Mouse (Mus musculus) thymus, postnatal 14 days (tissue): ENCODE data around the gene Brpf3.
"Not testable (repeated sequence)": the region's sequence is repeated elsewhere in the genome, so short reads cannot be mapped to it uniquely, and the experiment has no call there.

Experiments used
- DNase-seq: peaks from one replicate; pipeline ENCODE4 v3.0.0; 2021

Gene Brpf3

DNA sequence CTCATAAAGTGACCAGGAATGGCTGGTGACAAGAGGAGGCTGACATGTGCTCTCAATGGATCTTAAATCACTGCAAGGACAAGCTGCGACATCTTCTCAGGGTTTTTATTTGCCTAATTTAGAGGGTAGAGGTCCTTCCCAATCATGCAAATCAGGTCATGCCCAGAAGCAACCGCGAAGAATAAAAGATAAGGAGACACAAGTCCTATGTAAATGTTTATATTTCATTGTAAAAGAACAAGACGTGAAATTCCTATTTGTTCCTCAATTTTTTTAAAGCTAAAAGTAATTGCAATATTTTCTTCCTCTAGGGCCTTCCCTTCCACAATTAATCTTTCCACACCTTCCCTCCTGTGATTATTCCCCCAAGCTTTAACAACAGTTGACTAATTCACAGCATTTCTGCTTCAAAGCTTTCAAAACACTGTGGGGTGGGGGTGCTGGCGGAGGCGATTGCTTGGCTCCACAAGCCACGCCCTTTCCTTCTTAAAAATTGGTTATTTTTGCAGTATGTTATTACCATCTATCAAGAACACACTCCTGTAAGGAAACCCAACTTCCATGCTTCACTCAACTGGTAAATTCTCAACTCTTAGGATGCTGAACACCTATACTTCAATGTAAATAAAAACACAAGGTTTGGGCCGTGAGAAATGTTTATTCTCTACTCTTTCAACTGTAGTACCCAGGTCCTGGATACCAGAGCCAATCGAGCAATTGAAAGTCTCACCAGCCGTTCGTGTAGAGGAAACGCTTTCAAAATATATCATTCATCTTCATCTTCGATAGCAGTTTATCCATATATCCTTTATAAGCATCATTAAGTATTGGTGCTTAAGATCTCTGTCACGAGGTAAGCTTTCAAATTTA is 1.4 kb upstream of the Brpf3 start:
- peak; percentile 22 for DNase-seq

DNA sequence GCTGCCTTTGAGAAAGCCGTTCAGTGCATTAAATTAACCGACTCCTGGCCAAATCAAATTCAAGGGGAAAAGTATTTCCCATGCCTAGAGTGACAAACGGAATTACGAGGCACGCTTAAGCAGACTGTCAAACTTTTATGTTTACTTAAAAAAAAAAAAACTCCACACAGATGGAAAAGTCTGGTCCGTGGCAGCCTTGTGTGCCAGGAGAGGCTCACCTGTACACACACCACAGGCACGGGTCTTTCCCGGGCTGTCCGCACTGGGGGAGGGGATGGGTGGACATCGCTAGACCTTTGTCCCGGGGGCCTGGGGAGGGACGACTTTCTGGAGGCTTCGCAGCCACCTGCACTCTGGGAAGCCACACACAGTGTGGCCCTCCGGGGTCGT is 614 bp upstream of the Brpf3 start:
- no peak for DNase-seq

DNA sequence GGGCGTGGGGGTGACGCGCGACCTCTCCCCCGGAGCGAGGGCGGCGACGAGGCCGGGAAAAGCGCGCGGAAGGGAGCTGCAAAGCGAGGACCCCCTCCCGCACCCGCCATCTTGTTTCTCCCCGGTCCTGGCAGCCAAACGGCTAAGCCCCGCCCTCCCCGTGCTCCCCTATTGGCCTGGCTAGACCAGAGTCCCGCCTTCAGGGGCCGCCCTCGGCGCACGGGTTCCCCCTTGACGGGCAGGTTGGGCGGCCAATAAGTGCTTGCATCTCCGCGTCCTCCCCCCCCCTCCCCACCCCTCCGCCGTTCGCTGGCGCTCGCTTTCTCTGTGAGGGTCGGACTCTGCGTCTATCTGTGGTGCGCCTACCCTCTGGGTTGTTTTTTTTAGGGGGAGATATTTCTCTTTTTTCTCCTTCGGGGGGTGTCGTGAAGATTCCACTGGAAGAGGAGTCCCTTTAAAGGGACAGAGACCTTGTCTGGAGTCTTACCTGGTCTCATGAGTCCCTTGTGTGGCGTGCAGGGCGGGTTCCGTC is 650 bp downstream of the Brpf3 start:
- peak; percentile 100 for DNase-seq

DNA sequence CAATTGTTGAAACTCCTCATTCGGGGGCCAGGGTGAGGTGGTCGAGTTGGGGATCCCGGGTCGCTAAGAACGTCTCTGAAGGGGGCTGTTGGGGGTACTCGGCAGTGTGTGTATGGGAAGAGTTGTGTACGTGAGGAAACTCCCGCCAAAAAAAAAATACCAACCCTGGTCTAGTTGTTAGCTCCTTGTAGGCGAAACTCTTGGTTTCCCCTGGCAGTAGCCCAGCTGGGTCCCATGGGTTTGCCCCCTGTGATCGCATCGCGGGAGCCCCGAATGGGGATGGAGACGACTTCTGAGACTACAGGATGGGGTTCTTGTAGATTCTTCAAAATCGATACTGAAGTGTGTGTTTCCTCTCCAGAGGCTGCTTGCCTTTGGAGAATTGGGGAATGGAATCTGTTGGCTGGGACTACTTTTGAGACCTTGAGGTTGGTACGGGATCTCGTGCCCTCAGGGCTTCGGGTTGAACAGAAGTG is 1.2 kb downstream of the Brpf3 start:
- DNase-seq, result no peak

DNA sequence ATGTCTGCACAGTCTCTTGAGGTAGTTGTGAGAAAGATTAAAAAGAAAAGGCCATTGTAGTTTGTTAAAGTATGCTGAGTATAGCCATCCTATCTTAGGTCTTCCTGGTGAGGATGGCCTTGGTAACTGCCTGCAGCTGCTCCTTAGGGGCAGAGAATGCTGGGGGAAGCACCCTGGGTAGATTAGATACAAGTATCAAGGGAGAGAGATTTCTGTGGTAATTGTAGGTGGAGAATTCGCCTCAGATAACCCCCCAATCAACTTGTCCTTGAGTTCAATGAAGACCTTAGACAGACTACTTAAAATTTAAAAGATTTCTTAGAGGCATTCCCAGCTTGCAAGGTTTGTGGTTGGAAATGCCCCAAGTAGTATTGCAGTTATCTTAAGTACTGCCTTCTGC is 2.4 kb downstream of the Brpf3 start:
- DNase-seq, result no peak

DNA sequence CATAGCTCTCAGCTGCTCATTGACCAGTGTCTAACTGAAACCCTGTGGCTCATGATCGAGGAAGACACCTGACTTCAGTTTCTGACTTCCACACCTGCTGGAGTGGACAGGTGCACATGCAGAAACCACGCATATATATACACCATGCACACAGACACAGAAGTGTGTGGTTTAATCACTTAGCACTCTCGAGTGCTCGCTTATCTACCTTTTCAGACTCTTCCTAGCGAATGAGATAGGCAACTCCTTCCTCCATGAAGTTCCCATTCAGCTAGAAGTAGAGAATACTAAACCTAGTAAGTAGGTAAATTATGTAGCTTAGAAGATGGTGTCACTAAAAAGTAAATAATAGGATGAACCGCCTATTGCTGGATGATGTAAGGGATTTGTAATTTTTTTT is 4.1 kb downstream of the Brpf3 start:
- DNase-seq, result no peak

DNA sequence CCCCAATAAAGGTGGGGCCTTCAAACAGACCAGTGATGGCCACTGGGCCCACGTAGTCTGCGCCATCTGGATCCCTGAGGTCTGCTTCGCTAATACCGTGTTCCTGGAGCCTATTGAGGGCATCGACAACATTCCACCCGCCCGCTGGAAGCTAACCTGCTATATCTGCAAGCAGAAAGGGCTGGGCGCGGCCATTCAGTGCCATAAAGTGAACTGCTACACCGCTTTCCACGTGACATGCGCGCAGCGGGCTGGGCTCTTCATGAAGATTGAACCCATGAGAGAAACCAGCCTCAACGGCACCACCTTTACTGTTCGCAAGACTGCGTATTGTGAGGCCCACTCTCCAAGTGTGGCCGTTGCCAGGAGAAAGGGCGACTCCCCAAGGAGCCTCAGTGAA is 5.9 kb downstream of the Brpf3 start:
- DNase-seq, result no peak

DNA sequence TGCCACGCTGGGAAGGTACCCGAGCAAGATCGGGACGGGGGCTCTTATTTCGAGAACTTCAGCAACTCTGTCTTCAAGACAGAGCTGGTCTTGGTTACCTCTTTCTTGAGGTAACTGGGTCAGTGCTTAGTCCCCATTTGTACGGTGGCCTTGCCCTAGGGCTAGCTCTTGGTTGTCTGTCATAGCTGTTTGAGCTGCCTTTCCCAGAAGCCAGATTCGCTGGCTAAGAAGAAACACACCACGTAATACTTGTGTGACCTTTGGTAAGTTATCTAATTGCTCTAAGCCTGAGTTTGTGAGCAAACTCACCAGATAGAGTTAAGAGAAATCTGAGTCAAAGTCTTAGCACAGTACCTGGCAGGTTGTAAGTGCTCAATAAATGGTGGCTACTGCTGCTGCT is 7.8 kb downstream of the Brpf3 start:
- DNase-seq, result no peak

DNA sequence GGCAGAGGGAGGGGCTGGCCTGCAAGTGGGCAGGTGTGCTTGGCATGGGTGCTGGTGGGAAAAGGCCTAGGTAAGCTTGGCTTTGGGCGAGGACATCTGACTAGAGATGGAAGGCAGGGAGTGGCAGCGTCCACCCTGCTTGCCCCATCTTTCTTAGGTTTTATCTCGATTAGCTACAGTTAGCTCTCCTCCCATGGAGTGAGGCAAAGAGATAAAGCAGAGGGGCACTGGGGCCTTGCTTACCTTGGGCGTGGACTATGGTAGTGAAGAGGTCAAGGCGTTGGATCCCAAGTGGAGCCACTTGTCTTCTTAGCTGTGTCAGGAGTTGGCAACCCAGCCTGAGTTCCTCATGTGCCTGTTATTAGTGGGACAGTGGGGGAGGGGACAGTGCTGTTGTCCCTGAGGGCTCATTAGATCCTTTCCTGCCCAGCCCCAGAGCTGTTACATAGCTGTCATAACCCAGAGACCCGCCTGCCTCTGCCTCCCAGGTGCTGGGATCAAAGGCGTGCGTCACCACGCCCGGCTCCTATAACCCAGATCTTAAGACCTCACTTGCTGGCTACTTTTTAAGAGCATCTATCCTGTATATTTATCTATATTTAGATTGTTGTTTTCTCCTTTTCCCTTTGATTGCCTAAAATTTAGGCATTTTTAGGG is 8.4 kb downstream of the Brpf3 start:
- DNase-seq, result no peak

DNA sequence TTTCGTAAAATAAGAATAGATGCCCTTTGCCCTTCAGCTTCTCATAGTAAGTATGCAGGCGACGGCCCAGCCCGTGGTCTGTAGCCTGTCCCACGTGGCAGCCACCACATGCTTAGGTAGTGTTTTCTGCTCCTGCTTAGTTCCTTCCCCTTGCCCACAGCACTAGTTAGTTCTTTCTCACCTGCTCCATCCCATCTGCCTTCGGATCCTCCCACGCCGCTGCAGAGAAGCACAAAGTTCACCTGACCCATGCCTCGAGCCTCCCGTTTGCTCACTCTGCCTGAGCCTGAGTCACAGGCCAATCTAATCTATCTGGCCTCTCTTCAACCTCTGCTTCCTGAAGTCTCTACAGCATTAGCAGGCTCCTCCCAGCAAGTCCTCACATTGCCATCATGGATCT is 11.5 kb downstream of the Brpf3 start:
- DNase-seq, result no peak

DNA sequence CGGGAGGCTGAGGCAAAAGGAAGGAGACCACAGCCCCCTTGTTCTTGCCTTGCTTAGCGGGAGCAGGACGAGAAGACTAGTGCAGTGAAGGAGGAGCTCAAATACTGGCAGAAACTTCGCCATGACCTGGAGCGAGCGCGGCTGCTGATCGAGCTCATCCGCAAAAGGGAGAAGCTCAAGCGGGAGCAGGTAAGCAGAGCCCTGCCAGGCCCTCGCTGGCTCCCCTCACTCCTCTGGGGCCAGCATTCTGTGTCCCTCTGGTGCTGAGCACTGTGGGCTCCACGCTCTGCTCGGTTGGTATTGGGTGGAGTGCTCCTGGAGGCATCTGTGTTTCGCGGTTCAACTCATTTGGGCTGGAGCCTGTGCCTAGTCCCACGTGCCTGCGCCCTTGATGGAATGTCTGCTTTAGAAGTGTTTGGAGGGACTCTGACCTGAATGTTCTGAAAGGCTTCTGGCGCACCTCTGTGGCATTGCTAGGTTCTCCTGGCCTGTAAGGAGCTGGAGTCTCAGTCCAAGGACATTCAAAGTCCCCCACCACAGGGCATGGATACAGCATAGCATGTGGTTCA is 13.7 kb downstream of the Brpf3 start:
- no peak for DNase-seq

DNA sequence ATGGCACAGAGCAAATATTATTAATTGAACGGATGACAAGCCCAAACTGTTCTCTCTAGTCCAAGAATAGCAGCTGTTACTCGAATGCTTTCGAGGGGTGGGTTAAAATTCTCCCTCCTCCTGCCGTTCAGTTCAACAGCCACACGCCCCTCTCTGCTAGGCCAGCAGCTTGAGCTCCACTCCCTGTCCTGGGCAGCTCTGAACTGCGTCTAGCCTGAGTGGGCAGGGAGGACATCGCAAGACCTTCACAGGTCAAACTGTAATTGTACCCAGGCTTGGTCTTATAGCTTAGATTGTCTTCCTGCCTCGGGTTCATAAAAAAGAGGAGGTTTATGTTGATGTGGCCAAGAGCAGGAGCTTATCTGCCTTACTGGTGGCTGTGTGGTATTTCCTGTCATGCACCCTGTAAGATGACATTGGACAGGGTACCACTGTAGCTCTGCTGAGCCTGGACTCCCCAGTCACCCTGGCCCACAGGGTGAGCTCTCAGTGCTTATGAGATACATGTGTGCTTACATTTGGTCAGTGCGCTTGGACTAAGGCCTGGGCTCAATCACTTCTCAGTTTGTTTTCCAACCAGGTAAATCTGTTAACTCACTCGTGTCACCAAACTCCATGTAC is 14.6 kb downstream of the Brpf3 start:
- DNase-seq, result no peak

DNA sequence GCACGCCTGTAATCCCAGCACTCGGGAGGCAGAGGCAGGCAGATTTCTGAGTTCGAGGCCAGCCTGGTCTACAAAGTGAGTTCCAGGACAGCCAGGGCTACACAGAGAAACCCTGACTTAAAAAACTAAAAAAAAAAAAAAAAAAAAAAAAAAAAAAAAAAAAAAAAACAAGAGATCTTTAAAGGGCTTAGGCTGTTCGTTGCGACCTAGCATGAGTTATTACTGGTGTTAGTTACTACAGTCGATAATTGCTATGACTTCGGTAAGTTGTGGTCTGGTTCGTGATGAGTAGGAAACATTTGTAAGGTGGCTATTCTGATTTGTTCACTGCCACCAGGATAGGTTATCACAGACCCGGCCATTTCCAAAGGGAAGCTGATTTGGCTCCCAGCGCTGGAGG is 15.4 kb downstream of the Brpf3 start:
- not testable (repeated sequence) for DNase-seq

DNA sequence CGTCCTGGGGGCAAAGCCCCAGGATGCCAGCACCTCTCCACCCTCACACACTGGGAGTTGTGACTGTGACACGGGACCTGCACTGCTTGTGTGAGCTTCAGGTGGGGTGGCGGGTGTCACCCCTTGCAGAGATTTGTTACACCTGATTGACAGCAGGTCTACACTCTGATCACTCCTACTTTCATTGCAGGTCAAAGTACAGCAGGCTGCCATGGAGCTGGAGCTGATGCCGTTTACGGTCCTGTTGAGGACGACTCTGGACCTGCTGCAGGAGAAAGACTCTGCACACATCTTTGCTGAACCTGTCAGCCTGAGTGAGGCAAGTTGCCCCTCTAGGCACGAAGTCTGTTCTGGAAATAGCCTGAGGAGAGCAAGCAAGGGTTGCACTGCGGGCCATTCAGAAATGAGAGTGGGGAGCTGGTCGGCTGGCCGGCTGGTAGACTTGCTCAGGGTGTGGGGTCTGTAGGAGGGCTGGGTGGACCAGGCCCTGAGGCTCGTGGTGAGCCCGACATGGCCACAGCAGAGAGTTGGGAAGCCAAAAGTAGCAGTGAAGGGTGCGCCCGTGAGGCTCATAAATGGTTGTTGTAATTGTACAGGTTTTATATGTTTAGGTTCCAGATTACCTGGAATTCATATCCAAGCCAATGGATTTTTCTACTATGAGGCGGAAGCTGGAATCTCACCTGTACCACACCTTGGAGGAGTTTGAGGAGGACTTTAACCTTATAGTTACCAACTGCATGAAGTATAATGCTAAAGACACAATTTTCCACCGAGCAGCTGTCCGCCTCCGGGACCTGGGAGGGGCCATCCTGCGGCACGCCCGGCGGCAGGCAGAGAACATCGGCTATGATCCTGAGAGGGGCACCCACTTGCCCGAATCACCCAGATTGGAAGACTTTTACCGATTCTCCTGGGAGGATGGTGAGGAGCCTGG is 16.3 kb downstream of the Brpf3 start:
- DNase-seq, result no peak

DNA sequence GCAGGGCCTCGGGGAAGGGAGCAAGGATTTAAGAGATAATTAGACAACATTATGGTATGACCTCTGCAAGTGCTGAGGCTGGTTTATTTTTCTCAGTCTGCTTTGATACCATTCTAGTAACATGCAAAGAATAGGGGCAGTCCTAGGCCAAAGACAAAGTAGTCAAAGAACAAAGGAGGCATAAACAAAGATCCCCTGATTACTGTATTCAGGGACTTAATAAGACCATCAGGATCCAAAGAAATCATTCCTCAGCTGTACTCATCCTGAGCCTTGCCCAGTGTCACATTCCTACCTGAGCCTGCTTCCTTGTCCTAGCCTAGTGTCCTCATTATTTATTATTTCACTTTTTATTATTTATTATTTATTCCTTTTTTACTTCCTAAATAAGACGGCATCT is 19.3 kb downstream of the Brpf3 start:
- DNase-seq, result no peak

DNA sequence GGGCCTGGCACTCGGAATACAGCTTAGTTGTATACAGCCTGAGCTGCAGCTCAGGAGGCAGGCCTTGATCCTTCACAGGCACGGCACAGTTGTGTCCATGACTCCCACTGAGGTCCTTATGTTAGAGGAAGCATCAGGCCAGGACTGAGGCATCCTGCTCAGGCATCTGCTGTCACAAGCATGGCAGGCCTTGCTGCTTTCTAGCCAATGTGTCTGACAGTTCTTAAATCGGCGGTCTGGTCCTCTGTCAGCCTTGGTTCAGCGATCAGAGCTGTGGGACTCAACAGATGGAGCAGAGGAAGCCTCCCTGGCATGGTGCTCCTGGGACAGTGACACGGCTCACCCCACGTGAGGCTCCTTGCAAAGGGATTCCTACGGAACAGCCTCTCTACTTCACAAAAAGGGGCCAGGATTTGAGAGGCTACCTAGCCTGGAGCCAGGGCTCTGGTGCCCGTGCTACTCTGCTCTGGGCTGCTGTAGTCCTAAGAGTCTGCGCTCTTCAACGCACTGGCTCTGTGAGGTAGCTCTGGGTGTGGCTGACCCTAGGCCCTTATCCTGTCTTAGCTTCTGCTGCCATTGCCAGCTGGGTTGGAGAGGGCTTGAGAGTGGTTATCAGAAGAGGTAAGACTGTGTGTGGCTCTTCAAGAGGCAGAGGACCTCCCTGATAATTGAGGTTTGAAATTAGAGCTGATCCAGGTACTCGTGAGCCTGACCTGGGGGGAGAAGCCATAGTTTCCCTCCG is 22.3 kb downstream of the Brpf3 start:
- no peak for DNase-seq

DNA sequence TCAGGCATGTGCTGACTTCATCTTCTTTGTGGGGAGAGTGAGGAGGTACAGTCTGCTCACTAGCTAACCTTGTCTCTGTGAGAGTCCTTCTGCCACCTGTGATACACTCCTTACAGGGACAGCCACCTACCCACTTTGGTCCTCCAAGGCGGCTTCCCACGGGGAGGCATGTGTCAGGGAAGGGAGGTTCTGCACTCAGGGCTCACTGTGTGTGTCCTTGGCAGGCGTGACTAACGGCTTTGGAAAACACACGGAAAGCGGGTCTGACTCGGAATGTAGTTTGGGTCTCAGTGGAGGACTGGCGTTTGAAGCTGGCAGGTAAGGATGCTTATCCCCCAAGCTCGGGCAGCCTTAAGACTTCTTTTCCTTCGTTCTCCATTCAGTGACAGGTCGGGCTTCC is 22.9 kb downstream of the Brpf3 start:
- no peak for DNase-seq

DNA sequence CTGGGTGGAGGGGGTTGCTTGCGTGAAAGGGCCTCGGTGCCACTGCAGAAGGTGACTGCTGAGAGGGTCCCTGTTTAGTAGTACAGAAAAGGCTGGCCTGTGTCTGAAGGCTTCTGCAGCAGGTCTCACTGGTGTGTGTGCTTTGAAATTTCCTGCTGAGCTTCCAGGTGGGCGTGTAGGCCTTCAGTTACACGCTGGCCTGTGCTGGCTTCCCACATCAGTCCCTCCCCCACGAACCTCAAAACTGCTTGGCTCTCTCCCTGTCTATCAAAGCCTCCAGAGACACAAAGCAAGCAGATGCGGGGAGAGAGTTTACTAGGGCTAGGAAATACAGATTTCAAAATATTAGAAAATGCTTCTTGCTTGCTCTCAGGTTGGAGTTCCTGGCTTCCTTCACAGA is 24.0 kb downstream of the Brpf3 start:
- DNase-seq, result no peak

DNA sequence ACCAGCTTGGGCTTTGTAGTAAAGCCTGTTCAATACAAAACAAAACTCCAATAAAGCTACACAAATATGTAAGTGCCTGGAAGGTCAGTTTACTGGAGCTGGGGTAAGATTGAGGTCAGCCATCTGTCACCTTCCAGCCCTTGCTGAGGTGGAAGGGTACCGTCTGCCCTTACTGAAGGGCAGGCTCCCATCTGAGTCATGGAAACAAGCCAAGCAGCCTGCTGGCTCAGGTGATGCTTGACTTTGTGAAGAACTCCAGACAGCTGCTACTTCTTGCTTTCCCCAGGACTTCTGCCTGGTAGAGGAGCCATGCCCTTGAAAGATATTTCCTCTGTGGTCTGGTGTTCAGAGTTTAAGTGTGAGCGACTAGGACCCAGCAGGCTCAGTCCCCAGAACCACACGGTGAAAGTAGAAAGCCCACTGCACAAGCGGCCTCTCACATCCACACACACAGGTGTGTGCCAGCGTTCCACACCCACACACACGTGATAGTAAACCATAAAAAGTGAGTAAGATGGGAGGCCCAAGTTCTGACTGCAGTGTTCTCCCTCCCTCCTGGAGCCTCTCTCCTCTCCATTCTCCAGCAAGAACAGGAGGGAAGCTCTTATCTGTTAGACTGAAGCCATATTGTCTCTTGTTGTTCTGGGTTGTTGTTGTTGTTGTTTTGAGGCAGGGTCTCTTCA is 24.6 kb downstream of the Brpf3 start:
- no peak for DNase-seq

DNA sequence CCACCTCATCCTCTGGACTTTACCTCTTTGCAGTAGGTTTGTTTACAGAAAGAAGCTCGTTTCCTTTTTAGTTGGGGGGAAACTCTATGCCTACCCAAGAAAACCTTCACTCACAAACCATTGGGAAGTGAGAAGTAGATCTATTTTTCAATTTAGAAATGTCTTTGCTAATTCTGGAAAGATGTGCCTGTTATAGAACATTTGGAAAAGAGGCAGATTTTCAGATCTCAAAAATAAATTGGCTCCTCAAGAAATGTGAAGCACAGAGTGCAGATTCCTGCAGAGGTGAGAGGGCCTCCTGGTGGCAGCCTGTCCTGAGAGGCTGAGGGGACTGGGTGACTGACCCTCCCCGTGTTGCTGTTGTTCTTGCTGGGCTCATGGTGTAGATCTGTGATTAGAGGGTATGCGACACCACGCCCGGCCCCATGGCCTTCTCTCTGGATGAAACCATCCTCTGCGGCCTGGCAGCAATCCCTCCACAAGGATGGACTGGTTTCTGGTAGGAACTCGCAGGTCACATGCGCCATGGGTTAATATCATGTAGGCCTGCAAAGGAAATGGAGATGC is 26.9 kb downstream of the Brpf3 start:
- DNase-seq, result no peak

DNA sequence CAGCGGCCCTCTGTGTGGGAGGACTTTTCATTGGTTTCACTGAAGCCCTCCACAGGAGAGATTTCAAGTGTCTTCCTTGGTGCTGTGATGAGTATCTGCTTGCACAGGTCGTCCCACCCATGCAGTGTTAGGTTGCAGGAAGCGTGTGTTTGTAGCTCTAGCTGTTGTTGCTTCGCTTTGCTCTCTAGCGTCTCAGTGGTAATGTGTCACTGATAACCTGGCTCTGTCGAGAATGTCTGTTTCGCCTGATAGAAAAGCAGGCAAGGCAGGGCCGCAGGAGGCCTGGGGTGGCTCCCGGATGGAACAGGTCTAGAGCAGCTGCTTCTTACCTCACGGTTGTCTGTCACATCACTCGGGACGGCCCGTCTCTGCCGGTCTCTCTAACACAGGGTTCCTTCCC is 28.2 kb downstream of the Brpf3 start:
- DNase-seq, result no peak
